Mouse (Mus musculus): ENCODE data around the gene Mtx2. TPM values are rescaled to one million over a fixed set of nuclear protein-coding genes. Genes with fewer than 3 reads are reported as not detected.

The Mtx2 gene
- polyA plus RNA-seq, 1 experiment, result 66.8 TPM

DNA sequence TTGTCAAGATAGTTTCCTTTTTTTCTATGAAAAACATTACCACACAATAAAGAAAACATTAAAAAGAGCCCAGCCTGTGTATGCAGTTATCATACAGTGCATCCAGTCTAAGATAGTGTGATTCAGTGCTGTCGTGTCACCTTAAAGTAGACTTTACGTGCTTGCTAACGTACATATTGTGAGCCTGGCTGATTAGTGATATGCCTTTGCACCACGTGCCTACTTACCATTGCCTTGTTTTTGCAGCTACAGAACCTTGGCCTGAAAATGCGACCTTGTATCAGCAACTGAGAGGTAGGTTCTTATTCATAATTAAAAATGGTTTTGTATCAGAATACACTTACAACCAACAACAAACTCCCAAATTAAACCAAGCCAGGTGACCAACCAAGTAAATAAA is 21.4 kb downstream of the Mtx2 start:
- DNase-seq, result no peak
- no peak overlapping the region for H3K27ac ChIP-seq (ENCODE audit: insufficient read depth, low read depth, low read length)
- TF ChIP-seq CTCF (conservative IDR thresholded peaks at IDR 0.05; ENCODE audit: insufficient read depth, insufficient read length, low read depth, low read length) (no peak), POLR2A (IDR thresholded peaks at IDR 0.05; ENCODE audit: low read depth, low read length) (no peak)
- no peaks in the 10 kb centered on the region for H3K27me3 ChIP-seq (replicated peaks; ENCODE audit: control insufficient read depth, insufficient read depth, low read length)
- H3K36me3 ChIP-seq (ENCODE audit: control insufficient read depth, insufficient read depth, low read length), result no peaks in the 10 kb centered on the region
- peaks cover 2% of the 10 kb centered on the region; the same call in 1 of the 2 replicates for H3K4me1 ChIP-seq (ENCODE audit: control insufficient read depth, insufficient read depth, low read length)
- H3K4me3 ChIP-seq (ENCODE audit: insufficient read depth, low read depth, low read length), result no peak overlapping the region
- whole genome bisulfite sequencing, result 80% methylated on average over 5 of the region's 5 CpGs

- H3K4me1 ChIP-seq (ENCODE audit: control insufficient read depth, insufficient read depth, low read length), result peaks cover 2% of the 10 kb centered on the region; the same call in 1 of the 2 replicates
- 74% methylated on average over 2 of the region's 2 CpGs for WGBS
These were observed 21.9 kb downstream of the Mtx2 start for GRCm38 (mm10) chr2:74847516-74847915.

DNA sequence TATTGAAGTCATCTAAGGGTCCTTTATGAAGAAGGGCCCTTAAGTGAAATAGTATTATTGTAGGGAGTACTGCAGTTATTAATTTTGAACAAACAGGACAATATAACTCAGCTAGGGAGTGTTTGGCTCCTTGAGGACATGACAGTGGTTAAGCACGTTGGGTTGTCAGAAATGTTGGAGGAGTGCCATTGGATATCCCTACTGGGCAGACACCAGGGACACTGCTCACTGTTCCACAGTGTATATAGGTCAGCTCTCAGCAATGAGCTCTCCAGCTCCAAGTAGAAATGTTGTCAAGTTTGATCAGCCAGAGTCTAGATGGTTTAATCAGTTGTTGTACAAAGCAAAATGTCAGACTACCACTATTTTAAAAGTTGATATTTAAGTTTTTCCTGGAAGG is 24.4 kb downstream of the Mtx2 start:
- TF ChIP-seq POLR2A (IDR thresholded peaks at IDR 0.05; ENCODE audit: low read depth, low read length) (no peak), CTCF (conservative IDR thresholded peaks at IDR 0.05; ENCODE audit: insufficient read depth, insufficient read length, low read depth, low read length) (no peak)
- H3K27me3 ChIP-seq (replicated peaks; ENCODE audit: control insufficient read depth, insufficient read depth, low read length), result no peaks in the 10 kb centered on the region
- 17% methylated on average over 1 of the region's 1 CpGs for WGBS

More at GRCm38 (mm10) chr2:74847516-74847915, 21.9 kb downstream of the Mtx2 start:
- Histone ChIP-seq H3K36me3 (ENCODE audit: control insufficient read depth, insufficient read depth, low read length) (no peaks in the 10 kb centered on the region), H3K4me3 (ENCODE audit: insufficient read depth, low read depth, low read length) (no peak overlapping the region), H3K27ac (ENCODE audit: insufficient read depth, low read depth, low read length) (no peak overlapping the region), H3K27me3 (replicated peaks; ENCODE audit: control insufficient read depth, insufficient read depth, low read length) (no peaks in the 10 kb centered on the region)
- TF ChIP-seq CTCF (conservative IDR thresholded peaks at IDR 0.05; ENCODE audit: insufficient read depth, insufficient read length, low read depth, low read length) (no peak), POLR2A (IDR thresholded peaks at IDR 0.05; ENCODE audit: low read depth, low read length) (no peak)
- DNase-seq, result no peak

GRCm38 (mm10) chr2:74862070-74862476 is 36.5 kb downstream of the Mtx2 start:
- Histone ChIP-seq H3K27ac (ENCODE audit: insufficient read depth, low read depth, low read length) (no peak overlapping the region), H3K27me3 (replicated peaks; ENCODE audit: control insufficient read depth, insufficient read depth, low read length) (no peaks in the 10 kb centered on the region), H3K4me3 (ENCODE audit: insufficient read depth, low read depth, low read length) (no peak overlapping the region), H3K4me1 (ENCODE audit: control insufficient read depth, insufficient read depth, low read length) (no peaks in the 10 kb centered on the region), H3K36me3 (ENCODE audit: control insufficient read depth, insufficient read depth, low read length) (no peaks in the 10 kb centered on the region)
- 86% methylated on average over 1 of the region's 1 CpGs for WGBS
- no peak for DNase-seq
- TF ChIP-seq POLR2A (IDR thresholded peaks at IDR 0.05; ENCODE audit: low read depth, low read length), result no peak
- TF ChIP-seq CTCF (conservative IDR thresholded peaks at IDR 0.05; ENCODE audit: insufficient read depth, insufficient read length, low read depth, low read length), result no peak

More for the DNA sequence above, 24.4 kb downstream of the Mtx2 start:
- DNase-seq, result no peak
- no peak overlapping the region for H3K4me3 ChIP-seq (ENCODE audit: insufficient read depth, low read depth, low read length)
- H3K27ac ChIP-seq (ENCODE audit: insufficient read depth, low read depth, low read length), result no peak overlapping the region
- no peaks in the 10 kb centered on the region for H3K36me3 ChIP-seq (ENCODE audit: control insufficient read depth, insufficient read depth, low read length)
- H3K4me1 ChIP-seq (ENCODE audit: control insufficient read depth, insufficient read depth, low read length), result peaks cover 2% of the 10 kb centered on the region; the same call in 1 of the 2 replicates

DNA sequence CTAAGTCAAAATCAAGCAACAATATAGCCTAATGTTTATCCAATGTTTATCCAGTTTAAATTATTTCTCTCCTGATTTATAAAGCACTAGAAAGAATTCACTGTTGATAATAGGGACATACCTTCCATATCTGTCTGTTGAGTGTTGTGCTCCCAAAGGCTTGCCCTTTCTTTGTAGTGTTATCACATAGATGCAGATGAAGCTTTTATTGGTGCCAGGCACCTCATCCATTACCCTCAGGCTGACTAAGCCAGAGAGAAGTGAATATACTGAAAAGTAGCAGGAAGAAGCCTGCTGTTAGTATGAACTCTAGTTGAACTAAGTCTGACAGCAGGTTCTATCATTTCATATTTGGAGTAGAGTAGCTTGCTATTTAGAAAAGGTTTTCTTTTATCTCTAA is 39.8 kb downstream of the Mtx2 start:
- H3K4me3 ChIP-seq (ENCODE audit: insufficient read depth, low read depth, low read length), result no peak overlapping the region

DNA sequence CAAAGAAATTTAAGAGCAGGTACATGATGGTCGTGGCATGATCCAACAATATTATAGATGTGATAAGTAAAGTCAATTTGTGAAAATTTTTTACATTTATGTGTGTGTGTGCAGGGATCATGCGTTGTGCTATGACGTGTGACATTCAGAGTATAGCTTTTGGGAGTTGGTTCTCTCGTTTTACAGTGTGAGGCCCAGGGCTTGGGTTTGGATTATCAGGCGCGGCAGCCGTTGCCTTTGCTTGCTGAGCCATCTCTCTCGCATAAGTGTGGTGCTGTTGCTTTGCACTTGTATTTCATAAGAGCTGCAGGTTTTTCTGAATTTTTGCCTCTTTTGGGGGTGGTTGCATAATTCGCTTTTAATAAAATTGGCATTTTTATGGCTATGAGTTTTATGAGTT is 48.4 kb downstream of the Mtx2 start:
- no peak overlapping the region for H3K27ac ChIP-seq (ENCODE audit: insufficient read depth, low read depth, low read length)
- no peak for DNase-seq
- no peaks in the 10 kb centered on the region for H3K4me1 ChIP-seq (ENCODE audit: control insufficient read depth, insufficient read depth, low read length)
- no peaks in the 10 kb centered on the region for H3K27me3 ChIP-seq (replicated peaks; ENCODE audit: control insufficient read depth, insufficient read depth, low read length)
- TF ChIP-seq CTCF (conservative IDR thresholded peaks at IDR 0.05; ENCODE audit: insufficient read depth, insufficient read length, low read depth, low read length) (no peak), POLR2A (IDR thresholded peaks at IDR 0.05; ENCODE audit: low read depth, low read length) (no peak)
- peaks cover 4% of the 10 kb centered on the region for H3K36me3 ChIP-seq (ENCODE audit: control insufficient read depth, insufficient read depth, low read length)
- H3K4me3 ChIP-seq (ENCODE audit: insufficient read depth, low read depth, low read length), result no peak overlapping the region
- WGBS, result 89% methylated on average over 9 of the region's 9 CpGs

More for the DNA sequence above, 39.8 kb downstream of the Mtx2 start:
- no peaks in the 10 kb centered on the region for H3K27me3 ChIP-seq (replicated peaks; ENCODE audit: control insufficient read depth, insufficient read depth, low read length)
- no peak for DNase-seq
- H3K36me3 ChIP-seq (ENCODE audit: control insufficient read depth, insufficient read depth, low read length), result peaks cover 2% of the 10 kb centered on the region
- H3K27ac ChIP-seq (ENCODE audit: insufficient read depth, low read depth, low read length), result no peak overlapping the region
- TF ChIP-seq CTCF (conservative IDR thresholded peaks at IDR 0.05; ENCODE audit: insufficient read depth, insufficient read length, low read depth, low read length) (no peak), POLR2A (IDR thresholded peaks at IDR 0.05; ENCODE audit: low read depth, low read length) (no peak)
- no peaks in the 10 kb centered on the region for H3K4me1 ChIP-seq (ENCODE audit: control insufficient read depth, insufficient read depth, low read length)

DNA sequence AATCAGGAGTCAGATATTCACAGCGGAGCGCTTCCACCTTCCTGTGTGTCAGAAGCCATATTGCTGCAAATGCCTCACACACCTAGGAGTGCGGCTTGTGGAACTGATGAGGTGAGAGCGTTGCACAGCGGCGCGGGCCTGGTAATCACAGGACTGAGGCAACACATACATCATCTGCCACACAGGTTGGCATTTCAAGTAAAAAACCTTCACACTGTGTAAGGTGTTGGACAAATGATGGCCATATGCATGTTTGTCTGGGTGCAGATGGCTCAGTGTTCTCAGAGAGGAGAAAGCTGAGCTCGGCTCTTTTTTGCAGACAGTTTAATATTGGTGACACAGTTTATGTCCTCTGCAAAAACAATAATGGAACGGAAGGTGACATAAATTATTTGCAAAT is 58.8 kb downstream of the Mtx2 start:
- Histone ChIP-seq H3K4me1 (ENCODE audit: control insufficient read depth, insufficient read depth, low read length) (no peaks in the 10 kb centered on the region), H3K4me3 (ENCODE audit: insufficient read depth, low read depth, low read length) (no peak overlapping the region), H3K27me3 (replicated peaks; ENCODE audit: control insufficient read depth, insufficient read depth, low read length) (no peaks in the 10 kb centered on the region), H3K27ac (ENCODE audit: insufficient read depth, low read depth, low read length) (no peak overlapping the region), H3K36me3 (ENCODE audit: control insufficient read depth, insufficient read depth, low read length) (no peaks in the 10 kb centered on the region)
- TF ChIP-seq CTCF (conservative IDR thresholded peaks at IDR 0.05; ENCODE audit: insufficient read depth, insufficient read length, low read depth, low read length) (no peak), POLR2A (IDR thresholded peaks at IDR 0.05; ENCODE audit: low read depth, low read length) (no peak)
- WGBS, result 84% methylated on average over 9 of the region's 9 CpGs
- no peak for DNase-seq

Measured in kidney, adult 2 months (tissue).